Mouse (Mus musculus) limb, embryonic 15.5 days (tissue): ENCODE results near the gene Ldlrad1. TPM values are rescaled to one million over a fixed set of nuclear protein-coding genes. Genes with fewer than 3 reads are reported as not detected.

ENCODE experiments used
- ATAC-seq: fragments of 200-750 bp; cut with Nextera tagmentation; 2 replicates; pipeline ENCODE4 v1.8.0; 2017; ENCODE audit warnings: low read depth, moderate TSS enrichment; ENCODE audit not compliant: insufficient number of reproducible peaks, low FRiP score, low TSS enrichment
- H3K27ac ChIP-seq: fragments of 300-500 bp; sonication (generic); 2 replicates; pipeline ENCODE4 v1.5.1; 2015; ENCODE audit warnings: moderate library complexity, mild to moderate bottlenecking, inconsistent platforms
- H3K27me3 ChIP-seq: fragments of 300-500 bp; sonication (generic); 2 replicates; pipeline ENCODE4 v1.6.1; 2015; ENCODE audit warnings: inconsistent platforms
- H3K36me3 ChIP-seq: fragments of 300-500 bp; sonication (generic); 2 replicates; pipeline ENCODE4 v1.6.1; 2015; ENCODE audit warnings: inconsistent platforms
- H3K4me1 ChIP-seq: fragments of 300-500 bp; sonication (generic); 2 replicates; pipeline ENCODE4 v1.6.1; 2015; ENCODE audit warnings: inconsistent platforms
- H3K4me2 ChIP-seq: fragments of 300-500 bp; sonication (generic); 2 replicates; pipeline ENCODE4 v1.6.1; 2015; ENCODE audit warnings: mild to moderate bottlenecking, inconsistent platforms
- H3K4me3 ChIP-seq: fragments of 300-500 bp; sonication (generic); 2 replicates; pipeline ENCODE4 v1.5.1; 2015; ENCODE audit warnings: mild to moderate bottlenecking, inconsistent platforms
- H3K9ac ChIP-seq: fragments of 300-500 bp; sonication (generic); 2 replicates; pipeline ENCODE4 v1.6.1; 2015; ENCODE audit warnings: inconsistent platforms
- H3K9me3 ChIP-seq: fragments of 300-500 bp; sonication (generic); 2 replicates; pipeline ENCODE4 v1.6.1; 2016; ENCODE audit warnings: inconsistent platforms
- WGBS: fragments of 180-500 bp; shearing (Covaris S2); methylation state at CpG from one replicate; pipeline ENCODE4 v1.1.7; 2015; 5-methylcytosine and 5-hydroxymethylcytosine counted together
- polyA plus RNA-seq: library from polyadenylated mRNA; unstranded; fragments of >200 nt; fragmentation: Nextera tagmentation; extraction: Ambion mirVana; gene quantifications from 2 replicates; pipeline ENCODE4 v1.2.1, GENCODE M21; 2015

Ldlrad1 gene
- polyA plus RNA-seq, 1 experiment from 2014 or later = not detected

DNA sequence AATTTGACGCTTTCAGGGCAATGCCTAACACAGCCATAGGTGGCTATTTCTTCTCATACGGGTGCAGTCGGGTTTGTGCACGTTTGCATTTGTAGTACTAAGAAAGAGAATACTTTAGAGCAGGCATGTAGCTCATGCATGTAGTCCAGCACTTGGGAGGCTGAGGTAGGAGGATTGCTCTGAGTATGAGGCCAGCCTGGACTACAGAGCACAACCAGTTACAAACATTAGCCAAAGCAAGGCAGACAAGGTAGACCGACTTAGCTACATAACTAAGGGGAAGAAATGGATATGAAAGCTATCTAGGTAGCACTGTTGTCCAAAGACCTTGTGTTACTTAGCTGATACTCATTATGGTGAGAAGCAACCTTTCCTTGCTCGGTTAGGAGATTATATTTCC is 27.1 kb upstream of the Ldlrad1 start:
- no peaks in the 10 kb centered on the region for H3K27me3 ChIP-seq
- H3K4me1 ChIP-seq = peaks cover 31% of the 10 kb centered on the region
- H3K4me2 ChIP-seq = no peak overlapping the region
- WGBS = 74% methylated on average over 6 of the region's 6 CpGs
- no peak overlapping the region for H3K9ac ChIP-seq
- peaks cover 10% of the 10 kb centered on the region for H3K36me3 ChIP-seq
- no peak for ATAC-seq
- no peaks in the 10 kb centered on the region for H3K9me3 ChIP-seq
- no peak overlapping the region for H3K4me3 ChIP-seq
- no peak overlapping the region for H3K27ac ChIP-seq

DNA sequence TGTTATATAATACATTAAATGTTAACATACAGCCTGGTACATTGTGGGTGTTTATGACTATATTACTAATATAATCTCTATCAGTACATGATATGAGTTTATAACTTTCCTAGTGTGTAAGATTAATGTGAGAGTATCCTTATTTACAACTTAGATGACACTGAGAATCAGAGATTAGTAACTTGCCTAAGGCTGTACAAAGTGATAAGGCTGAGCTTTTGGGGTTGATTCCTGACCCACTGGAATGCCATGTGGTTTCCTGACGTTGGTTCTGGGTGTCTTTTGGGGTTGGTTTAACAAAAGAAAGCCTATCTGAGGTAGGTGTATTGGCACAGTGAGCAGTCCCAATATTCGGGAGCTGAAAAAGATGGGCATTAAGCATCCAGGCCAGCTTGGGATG is 26.2 kb upstream of the Ldlrad1 start:
- ATAC-seq = no peak
- Histone ChIP-seq H3K4me1 (peaks cover 24% of the 10 kb centered on the region; the same call in 1 of the 2 replicates), H3K36me3 (peaks cover 17% of the 10 kb centered on the region), H3K9ac (no peak overlapping the region), H3K4me2 (no peak overlapping the region), H3K4me3 (no peak overlapping the region), H3K27ac (no peak overlapping the region), H3K9me3 (no peaks in the 10 kb centered on the region), H3K27me3 (no peaks in the 10 kb centered on the region)
- WGBS = 53% methylated on average over 2 of the region's 2 CpGs

DNA sequence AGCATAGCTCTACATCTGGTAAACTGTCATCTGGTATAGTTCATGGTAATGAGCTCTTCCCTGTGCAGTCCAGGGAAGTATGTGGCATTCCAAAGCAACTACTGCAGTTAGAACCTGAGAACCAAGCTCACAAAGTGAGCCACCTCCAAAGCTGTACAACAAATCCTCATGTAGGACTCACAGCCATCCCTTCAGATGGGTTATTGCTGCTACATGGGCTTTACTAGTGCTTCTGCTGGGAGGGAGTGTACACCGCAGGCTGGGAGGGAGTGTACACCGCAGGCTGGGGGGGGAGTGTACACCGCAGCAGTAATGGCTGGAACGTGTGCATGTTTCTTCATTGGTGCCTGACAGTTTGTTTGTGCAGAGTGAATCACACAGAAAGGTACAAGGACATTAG is 25.8 kb upstream of the Ldlrad1 start:
- ATAC-seq = no peak
- H3K27me3 ChIP-seq = no peaks in the 10 kb centered on the region
- peaks cover 24% of the 10 kb centered on the region; the same call in 1 of the 2 replicates for H3K4me1 ChIP-seq
- no peak overlapping the region for H3K4me2 ChIP-seq
- no peak overlapping the region for H3K27ac ChIP-seq
- H3K9me3 ChIP-seq = no peaks in the 10 kb centered on the region
- no peak overlapping the region for H3K4me3 ChIP-seq
- 78% methylated on average over 4 of the region's 4 CpGs for WGBS
- H3K9ac ChIP-seq = no peak overlapping the region
- H3K36me3 ChIP-seq = peaks cover 21% of the 10 kb centered on the region

DNA sequence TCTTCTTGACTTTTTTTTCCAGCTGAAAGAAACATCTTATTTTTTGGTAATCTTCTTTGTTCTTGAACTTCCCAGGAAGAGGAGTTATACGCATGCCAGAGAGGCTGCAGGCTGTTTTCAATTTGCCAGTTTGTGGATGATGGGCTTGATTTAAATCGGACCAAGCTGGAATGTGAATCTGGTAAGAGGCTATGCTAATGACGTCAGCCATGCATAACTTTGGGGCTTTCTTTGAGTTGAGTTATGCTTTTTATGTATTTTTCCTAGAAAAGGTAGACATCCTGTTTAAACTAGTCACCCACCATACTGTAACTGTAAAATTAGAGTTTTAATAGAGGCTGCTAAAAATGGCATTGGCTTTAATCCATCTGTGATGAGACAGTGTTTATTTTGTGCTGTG is 23.3 kb upstream of the Ldlrad1 start:
- H3K36me3 ChIP-seq = peaks cover 42% of the 10 kb centered on the region
- no peak overlapping the region for H3K4me2 ChIP-seq
- peaks cover 15% of the 10 kb centered on the region; the same call in 1 of the 2 replicates for H3K4me1 ChIP-seq
- no peak overlapping the region for H3K9ac ChIP-seq
- no peak for ATAC-seq
- H3K4me3 ChIP-seq = no peak overlapping the region
- H3K9me3 ChIP-seq = no peaks in the 10 kb centered on the region
- H3K27me3 ChIP-seq = no peaks in the 10 kb centered on the region
- 22% methylated on average over 3 of the region's 3 CpGs for WGBS
- H3K27ac ChIP-seq = no peak overlapping the region; the same call in 1 of the 2 replicates

DNA sequence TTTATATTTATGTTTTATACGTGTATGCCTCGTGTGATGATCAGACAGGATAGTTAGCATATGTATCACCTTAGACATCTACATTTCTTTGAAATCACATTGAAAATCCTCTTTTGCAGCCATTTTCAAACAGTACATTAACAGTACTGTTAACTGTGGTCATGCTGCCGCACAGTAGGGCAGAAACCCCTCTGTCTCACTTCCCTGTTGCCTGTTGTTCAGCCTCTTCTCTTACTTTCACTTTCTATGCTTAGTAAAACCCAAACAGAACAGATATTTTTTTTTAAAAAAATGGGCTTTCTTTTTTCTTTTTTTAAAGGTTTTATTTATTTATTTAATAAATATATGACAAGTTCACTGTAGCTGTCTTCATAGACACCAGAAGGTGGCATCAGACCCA is 15.1 kb upstream of the Ldlrad1 start:
- WGBS = 99% methylated on average over 3 of the region's 3 CpGs
- Histone ChIP-seq H3K9ac (no peak overlapping the region), H3K4me3 (no peak overlapping the region), H3K27me3 (no peaks in the 10 kb centered on the region), H3K36me3 (peaks cover 77% of the 10 kb centered on the region), H3K4me2 (no peak overlapping the region), H3K4me1 (no peaks in the 10 kb centered on the region), H3K9me3 (no peaks in the 10 kb centered on the region), H3K27ac (no peak overlapping the region)
- no peak for ATAC-seq

DNA sequence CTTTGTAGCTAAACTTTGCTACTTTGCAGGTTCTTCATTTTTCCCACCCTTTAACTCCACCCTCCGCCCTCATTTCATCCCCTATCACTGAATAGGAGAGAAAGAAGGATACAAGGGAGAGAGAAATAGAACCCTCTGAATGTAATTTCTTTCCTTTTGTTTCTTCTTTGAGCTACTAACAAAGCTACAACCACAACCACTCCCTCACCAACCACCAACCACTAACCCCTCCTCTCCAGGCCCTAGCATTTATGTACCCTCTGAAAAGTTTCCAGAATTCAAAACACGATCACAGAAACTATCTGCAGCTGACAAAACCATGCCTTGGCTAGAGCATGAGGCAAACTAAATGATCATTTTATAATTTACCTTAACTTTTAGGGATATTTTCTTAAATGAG is 12.5 kb upstream of the Ldlrad1 start:
- peaks cover 82% of the 10 kb centered on the region for H3K36me3 ChIP-seq
- no peak for ATAC-seq
- H3K27ac ChIP-seq = no peak overlapping the region
- H3K9ac ChIP-seq = no peak overlapping the region
- no peak overlapping the region for H3K4me2 ChIP-seq
- no peaks in the 10 kb centered on the region for H3K9me3 ChIP-seq
- H3K4me3 ChIP-seq = no peak overlapping the region
- no peaks in the 10 kb centered on the region for H3K27me3 ChIP-seq
- 84% methylated on average over 2 of the region's 2 CpGs for WGBS
- no peaks in the 10 kb centered on the region for H3K4me1 ChIP-seq

DNA sequence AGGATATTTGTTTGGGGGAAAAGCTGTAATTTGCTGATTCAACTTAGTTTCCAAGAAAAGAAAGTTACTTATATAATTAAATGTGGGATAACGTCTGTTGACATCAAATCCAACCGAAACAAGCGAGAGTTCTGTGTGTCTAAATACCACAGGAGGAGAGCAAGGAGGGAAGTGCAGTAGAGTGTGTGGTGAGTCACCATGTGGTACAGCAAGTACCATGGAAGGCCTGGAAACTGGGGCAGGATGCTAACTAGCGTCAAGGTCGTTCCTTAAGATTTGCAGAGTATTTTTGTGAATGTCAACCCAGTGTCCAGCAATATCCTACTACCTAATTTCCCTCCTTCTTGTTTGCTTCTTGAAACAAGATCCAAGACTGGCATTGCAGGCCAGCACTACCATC is 10.9 kb upstream of the Ldlrad1 start:
- no peaks in the 10 kb centered on the region for H3K4me1 ChIP-seq
- 85% methylated on average over 5 of the region's 5 CpGs for WGBS
- ATAC-seq = no peak

DNA sequence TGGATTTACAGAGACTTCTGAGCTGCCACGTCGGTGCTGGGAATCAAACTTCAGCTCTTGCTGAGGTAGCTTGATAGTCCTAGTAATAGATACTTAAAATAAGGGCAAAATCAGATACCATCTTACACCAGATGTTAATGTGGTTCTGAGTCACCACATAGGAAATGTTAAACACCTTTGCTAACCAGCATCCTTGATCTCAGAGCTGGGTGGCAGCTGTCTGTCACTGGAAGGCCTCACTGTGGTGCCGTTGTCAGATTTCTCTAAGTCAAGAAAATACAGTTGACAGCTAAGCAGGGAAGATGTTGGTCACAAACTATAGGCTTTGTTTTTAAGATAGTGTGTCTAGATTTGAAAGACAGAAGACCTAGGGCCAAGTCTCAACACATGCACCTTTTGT is 7.2 kb upstream of the Ldlrad1 start:
- peaks cover 93% of the 10 kb centered on the region for H3K36me3 ChIP-seq
- H3K4me3 ChIP-seq = no peak overlapping the region
- no peaks in the 10 kb centered on the region for H3K27me3 ChIP-seq
- WGBS = 92% methylated on average over 3 of the region's 3 CpGs
- H3K27ac ChIP-seq = no peak overlapping the region
- no peaks in the 10 kb centered on the region for H3K4me1 ChIP-seq
- H3K9me3 ChIP-seq = no peaks in the 10 kb centered on the region
- ATAC-seq = no peak
- H3K9ac ChIP-seq = no peak overlapping the region
- H3K4me2 ChIP-seq = no peak overlapping the region

More for the DNA sequence above, 10.9 kb upstream of the Ldlrad1 start:
- Histone ChIP-seq H3K4me2 (no peak overlapping the region), H3K27ac (no peak overlapping the region), H3K27me3 (no peaks in the 10 kb centered on the region), H3K9me3 (no peaks in the 10 kb centered on the region), H3K4me3 (no peak overlapping the region), H3K36me3 (peaks cover 86% of the 10 kb centered on the region), H3K9ac (no peak overlapping the region)

DNA sequence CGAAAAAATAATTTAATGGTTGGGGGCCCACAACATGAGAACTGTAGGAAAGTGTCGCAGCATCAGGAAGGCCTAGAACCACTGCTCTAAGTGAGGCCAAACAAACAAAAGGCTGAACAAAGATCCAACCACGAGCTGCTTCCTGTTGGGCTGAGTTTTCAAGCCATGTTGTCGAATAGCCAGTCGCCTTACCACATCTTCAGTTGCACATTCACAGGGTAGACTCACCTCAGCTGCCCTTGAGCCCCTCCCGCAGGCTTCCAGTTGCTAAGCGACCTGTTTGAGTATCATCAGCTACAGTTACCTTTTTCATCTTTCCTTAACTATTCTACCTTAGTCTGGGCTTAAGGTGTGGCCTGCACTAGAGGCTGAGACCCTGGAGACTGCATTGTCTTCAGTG is 6.0 kb upstream of the Ldlrad1 start:
- H3K36me3 ChIP-seq = peaks cover 93% of the 10 kb centered on the region
- H3K4me2 ChIP-seq = no peak overlapping the region
- H3K9me3 ChIP-seq = no peaks in the 10 kb centered on the region
- no peak overlapping the region for H3K4me3 ChIP-seq
- H3K27ac ChIP-seq = no peak overlapping the region
- H3K9ac ChIP-seq = no peak overlapping the region
- no peaks in the 10 kb centered on the region for H3K4me1 ChIP-seq
- WGBS = 90% methylated on average over 7 of the region's 7 CpGs
- 0 out of 2 replicates have a peak, but pooled peaks have one; percentile 10 for ATAC-seq
- H3K27me3 ChIP-seq = no peaks in the 10 kb centered on the region

DNA sequence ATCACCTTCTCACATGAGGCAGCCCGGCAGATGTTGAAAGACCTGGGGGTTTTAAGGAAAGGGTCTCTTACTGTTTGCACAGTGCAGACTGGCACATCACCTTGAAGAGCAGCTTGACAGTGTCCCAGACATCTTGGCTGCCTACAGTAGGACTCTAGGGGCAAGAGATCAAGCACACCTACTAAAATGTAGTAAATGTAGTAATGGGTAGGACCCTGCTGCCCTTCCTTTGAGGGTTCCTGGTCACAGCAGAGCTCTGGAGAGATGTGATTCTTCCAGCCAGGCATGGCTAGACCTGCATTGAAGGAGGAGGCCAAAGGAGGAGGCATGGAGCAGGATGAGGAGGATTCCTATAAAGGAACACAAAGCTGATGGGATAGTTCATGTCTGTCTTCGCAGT is 2.0 kb upstream of the Ldlrad1 start:
- Histone ChIP-seq H3K27me3 (no peaks in the 10 kb centered on the region), H3K4me3 (no peak overlapping the region), H3K27ac (no peak overlapping the region), H3K4me1 (no peaks in the 10 kb centered on the region), H3K36me3 (peaks cover 63% of the 10 kb centered on the region), H3K4me2 (no peak overlapping the region), H3K9ac (no peak overlapping the region), H3K9me3 (no peaks in the 10 kb centered on the region)
- WGBS = 95% methylated on average over 2 of the region's 2 CpGs
- no peak for ATAC-seq

DNA sequence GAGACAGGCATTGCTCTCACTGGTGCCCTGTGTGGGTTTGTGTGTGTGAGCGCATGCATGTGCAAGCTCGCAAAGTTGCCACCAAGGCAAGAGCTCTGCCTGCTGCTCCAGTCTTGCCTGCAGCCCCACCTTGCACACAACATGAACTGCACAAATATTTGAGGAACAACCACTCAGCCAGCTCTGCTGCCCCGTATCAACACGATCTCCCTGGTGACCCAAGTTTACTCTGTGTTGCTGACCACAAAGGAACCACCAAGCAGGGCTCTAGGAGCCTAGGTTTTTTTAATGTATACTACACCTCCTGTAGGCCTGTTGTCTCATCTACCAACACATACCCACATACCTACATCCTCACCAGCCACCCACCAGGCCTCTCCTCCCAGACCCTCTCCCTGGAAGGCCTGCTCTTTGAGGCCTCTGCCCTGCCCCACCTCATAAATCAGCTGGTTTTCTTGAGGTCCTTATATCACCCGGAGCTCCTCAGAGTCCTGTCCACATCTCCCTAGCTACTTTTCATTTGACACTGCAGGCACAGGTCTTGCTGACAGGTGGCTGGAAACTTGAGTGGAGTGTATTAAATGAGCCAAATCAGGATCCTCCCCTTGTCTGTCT is 1.6 kb downstream of the Ldlrad1 start:
- no peaks in the 10 kb centered on the region for H3K4me1 ChIP-seq
- H3K27me3 ChIP-seq = no peaks in the 10 kb centered on the region
- peaks cover 29% of the 10 kb centered on the region for H3K36me3 ChIP-seq
- no peak for ATAC-seq
- no peak overlapping the region for H3K9ac ChIP-seq
- 60% methylated on average over 5 of the region's 5 CpGs for whole genome bisulfite sequencing
- no peak overlapping the region for H3K4me2 ChIP-seq
- no peak overlapping the region for H3K27ac ChIP-seq
- H3K4me3 ChIP-seq = no peak overlapping the region
- H3K9me3 ChIP-seq = no peaks in the 10 kb centered on the region

DNA sequence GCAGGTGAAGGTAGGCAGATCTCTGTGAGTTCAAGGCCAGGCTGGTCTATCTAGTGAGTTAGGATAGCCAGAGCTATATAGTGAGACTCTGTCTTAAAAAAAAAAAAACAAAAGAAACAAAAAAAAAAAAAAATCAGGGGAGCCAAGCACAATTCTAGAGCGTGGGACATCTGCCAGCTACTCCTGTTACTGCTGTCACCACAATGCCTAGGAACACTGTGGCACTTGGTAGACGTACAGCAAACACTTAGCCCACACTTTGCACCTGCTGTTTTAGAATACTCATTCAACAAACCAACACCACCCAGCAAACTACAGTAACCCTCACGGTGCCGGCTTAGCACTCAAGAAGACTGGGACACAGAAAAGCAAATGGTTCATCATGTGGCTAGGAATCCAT is 2.5 kb downstream of the Ldlrad1 start:
- Histone ChIP-seq H3K36me3 (peaks cover 23% of the 10 kb centered on the region), H3K4me1 (no peaks in the 10 kb centered on the region), H3K27me3 (no peaks in the 10 kb centered on the region), H3K4me3 (no peak overlapping the region), H3K9ac (no peak overlapping the region), H3K4me2 (no peak overlapping the region), H3K9me3 (no peaks in the 10 kb centered on the region), H3K27ac (no peak overlapping the region)
- no peak for ATAC-seq
- WGBS = 78% methylated on average over 4 of the region's 4 CpGs

DNA sequence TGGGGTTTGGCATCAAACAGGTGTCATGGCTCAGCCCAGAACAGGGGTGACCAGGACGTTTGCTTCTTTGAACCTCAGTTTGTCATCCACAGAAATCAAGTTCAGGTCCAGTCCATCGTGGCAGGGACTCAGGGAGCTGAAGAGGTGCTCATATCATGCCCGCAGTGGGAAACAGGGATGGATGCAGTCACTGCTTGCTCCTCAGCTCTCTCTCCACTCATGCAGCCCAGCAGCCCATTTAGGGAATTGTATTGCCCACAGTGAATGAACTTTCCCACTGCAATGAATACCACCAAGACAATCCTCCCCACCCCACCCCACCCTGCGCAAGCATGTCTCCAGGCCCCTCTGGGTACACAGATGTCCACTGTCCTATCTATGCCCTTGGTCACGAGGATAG is 3.0 kb downstream of the Ldlrad1 start:
- WGBS = 82% methylated on average over 5 of the region's 5 CpGs

More for the DNA sequence above, 3.0 kb downstream of the Ldlrad1 start:
- no peak overlapping the region for H3K4me3 ChIP-seq
- H3K36me3 ChIP-seq = peaks cover 18% of the 10 kb centered on the region
- H3K27ac ChIP-seq = no peak overlapping the region
- no peak for ATAC-seq
- H3K9ac ChIP-seq = no peak overlapping the region
- H3K9me3 ChIP-seq = no peaks in the 10 kb centered on the region
- H3K4me2 ChIP-seq = no peak overlapping the region
- no peaks in the 10 kb centered on the region for H3K4me1 ChIP-seq
- no peaks in the 10 kb centered on the region for H3K27me3 ChIP-seq
